Mouse (Mus musculus): Measurements from ENCODE around the gene Srp54a. TPM values are rescaled to one million over a fixed set of nuclear protein-coding genes. Genes with fewer than 3 reads are reported as not detected.
"Not testable (repeated sequence)": the region's sequence is repeated elsewhere in the genome, so short reads cannot be mapped to it uniquely, and the experiment has no call there.

The Srp54a gene
- polyA plus RNA-seq, 1 experiment from 2014 or later: 172 TPM

- no peak overlapping the region for H3K4me3 ChIP-seq
- no peak overlapping the region for H3K4me2 ChIP-seq
- WGBS: 78% methylated on average over 10 of the region's 10 CpGs
- no peak for ATAC-seq (ENCODE audit: low FRiP score, low read depth)
- peaks cover 8% of the 10 kb centered on the region for H3K36me3 ChIP-seq
- H3K4me1 ChIP-seq (replicated peaks): no peaks in the 10 kb centered on the region
- H3K27ac ChIP-seq (replicated peaks): no peak overlapping the region
- no peak overlapping the region for H3K9ac ChIP-seq
- H3K9me3 ChIP-seq: no peaks in the 10 kb centered on the region
- H3K27me3 ChIP-seq: no peaks in the 10 kb centered on the region
Measured at GRCm38 (mm10) chr12:55061006-55061405, 19.1 kb upstream of the Srp54a start.

- no peak overlapping the region for H3K9ac ChIP-seq
- ATAC-seq (ENCODE audit: low FRiP score, low read depth): no peak
- no peaks in the 10 kb centered on the region for H3K9me3 ChIP-seq
- peaks cover 8% of the 10 kb centered on the region for H3K36me3 ChIP-seq
- no peaks in the 10 kb centered on the region for H3K4me1 ChIP-seq (replicated peaks)
- 97% methylated on average over 1 of the region's 1 CpGs for WGBS
- H3K4me2 ChIP-seq: no peak overlapping the region
- H3K27me3 ChIP-seq: no peaks in the 10 kb centered on the region
- H3K27ac ChIP-seq (replicated peaks): no peak overlapping the region
- no peak overlapping the region for H3K4me3 ChIP-seq
Measured at GRCm38 (mm10) chr12:55062141-55062540, 17.9 kb upstream of the Srp54a start.

- no peaks in the 10 kb centered on the region for H3K9me3 ChIP-seq
- H3K36me3 ChIP-seq: no peaks in the 10 kb centered on the region
- WGBS: 80% methylated on average over 4 of the region's 4 CpGs
- H3K4me2 ChIP-seq: no peak overlapping the region
- H3K27ac ChIP-seq (replicated peaks): no peak overlapping the region
- H3K4me3 ChIP-seq: no peak overlapping the region
- no peak for ATAC-seq (ENCODE audit: low FRiP score, low read depth)
- 0 out of 2 replicates have a peak, but pooled peaks cover under 1% of the 10 kb centered on the region for H3K4me1 ChIP-seq (replicated peaks)
- no peaks in the 10 kb centered on the region for H3K27me3 ChIP-seq
- H3K9ac ChIP-seq: no peak overlapping the region
Measured at GRCm38 (mm10) chr12:55072495-55072894, 7.6 kb upstream of the Srp54a start.

- Histone ChIP-seq H3K27me3 (no peaks in the 10 kb centered on the region), H3K9ac (no peak overlapping the region), H3K4me2 (no peak overlapping the region), H3K9me3 (no peaks in the 10 kb centered on the region), H3K36me3 (no peaks in the 10 kb centered on the region), H3K4me3 (no peak overlapping the region), H3K4me1 (replicated peaks) (0 out of 2 replicates have a peak, but pooled peaks cover 8% of the 10 kb centered on the region), H3K27ac (replicated peaks) (no peak overlapping the region)
- 95% methylated on average over 7 of the region's 7 CpGs for WGBS
- ATAC-seq (ENCODE audit: low FRiP score, low read depth): no peak
Measured at GRCm38 (mm10) chr12:55073686-55074085, 6.4 kb upstream of the Srp54a start.

- no peak overlapping the region for H3K9ac ChIP-seq
- ATAC-seq (ENCODE audit: low FRiP score, low read depth): no peak
Measured at GRCm38 (mm10) chr12:55075296-55075695, 4.8 kb upstream of the Srp54a start.

GRCm38 (mm10) chr12:55078706-55079105, 1.4 kb upstream of the Srp54a start:
- Histone ChIP-seq H3K4me2 (0 out of 2 replicates have a peak overlapping the region, but pooled peaks have one; percentile 64), H3K4me1 (replicated peaks) (peaks cover 13% of the 10 kb centered on the region)
- H3K4me3 ChIP-seq; H3K36me3 ChIP-seq; H3K9me3 ChIP-seq; H3K27me3 ChIP-seq; H3K9ac ChIP-seq; ATAC-seq (ENCODE audit: low FRiP score, low read depth); H3K27ac ChIP-seq (replicated peaks): not testable (repeated sequence)
- WGBS: 56% methylated on average over 2 of the region's 2 CpGs

More at GRCm38 (mm10) chr12:55075296-55075695, 4.8 kb upstream of the Srp54a start:
- Histone ChIP-seq H3K4me3 (no peak overlapping the region), H3K27ac (replicated peaks) (no peak overlapping the region), H3K9me3 (no peaks in the 10 kb centered on the region), H3K27me3 (no peaks in the 10 kb centered on the region), H3K4me2 (no peak overlapping the region), H3K4me1 (replicated peaks) (peaks cover 13% of the 10 kb centered on the region), H3K36me3 (no peaks in the 10 kb centered on the region)
- 93% methylated on average over 2 of the region's 2 CpGs for WGBS

- Histone ChIP-seq H3K27ac (replicated peaks) (peak overlapping the region; percentile 90), H3K4me3 (peak overlapping the region; percentile 85), H3K4me2 (peak overlapping the region; percentile 56), H3K4me1 (replicated peaks) (peaks cover 13% of the 10 kb centered on the region), H3K9ac (peak overlapping the region; percentile 80)
- H3K36me3 ChIP-seq, H3K9me3 ChIP-seq, H3K27me3 ChIP-seq: not testable (repeated sequence)
- peak; percentile 72; the same call in 1 of the 2 replicates for ATAC-seq (ENCODE audit: low FRiP score, low read depth)
- 0% methylated on average over 25 of the region's 25 CpGs for WGBS
Measured at GRCm38 (mm10) chr12:55080601-55080942, 510 bp downstream of the Srp54a start.

- H3K4me2 ChIP-seq; H3K9ac ChIP-seq; H3K9me3 ChIP-seq; H3K36me3 ChIP-seq; H3K4me1 ChIP-seq (replicated peaks); ATAC-seq (ENCODE audit: low FRiP score, low read depth); H3K27ac ChIP-seq (replicated peaks); H3K4me3 ChIP-seq; H3K27me3 ChIP-seq: not testable (repeated sequence)
- 88% methylated on average over 1 of the region's 7 CpGs for WGBS
Measured at GRCm38 (mm10) chr12:55092127-55092526, 12.1 kb downstream of the Srp54a start.

- no CpG with 5 or more reads among the region's 7 CpGs for WGBS
- H3K27ac ChIP-seq (replicated peaks); H3K9ac ChIP-seq; H3K27me3 ChIP-seq; H3K4me3 ChIP-seq; ATAC-seq (ENCODE audit: low FRiP score, low read depth); H3K4me2 ChIP-seq; H3K36me3 ChIP-seq; H3K4me1 ChIP-seq (replicated peaks); H3K9me3 ChIP-seq: not testable (repeated sequence)
Measured at GRCm38 (mm10) chr12:55112616-55113015, 32.6 kb downstream of the Srp54a start.

- H3K27me3 ChIP-seq; H3K4me2 ChIP-seq; H3K9ac ChIP-seq; H3K9me3 ChIP-seq; H3K4me1 ChIP-seq (replicated peaks); H3K4me3 ChIP-seq; H3K36me3 ChIP-seq; H3K27ac ChIP-seq (replicated peaks): not testable (repeated sequence)
- WGBS: no CpG with 5 or more reads among the region's 40 CpGs
- peak; percentile 98 for ATAC-seq (ENCODE audit: low FRiP score, low read depth)
Measured at GRCm38 (mm10) chr12:55124242-55124641, 44.2 kb downstream of the Srp54a start, which contains the start of gene Fam177a. TSS of gene Fam177a (plus strand) at chr12:55124469.

- H3K4me3 ChIP-seq; H3K4me1 ChIP-seq (replicated peaks); H3K9me3 ChIP-seq; H3K27ac ChIP-seq (replicated peaks); H3K4me2 ChIP-seq; H3K9ac ChIP-seq; H3K36me3 ChIP-seq; H3K27me3 ChIP-seq: not testable (repeated sequence)
- peak; percentile 50 for ATAC-seq (ENCODE audit: low FRiP score, low read depth)
- WGBS: no CpG with 5 or more reads among the region's 18 CpGs
Measured at GRCm38 (mm10) chr12:55124731-55125130, 44.7 kb downstream of the Srp54a start.

GRCm38 (mm10) chr12:55135540-55135939, 55.5 kb downstream of the Srp54a start:
- not testable (repeated sequence) for H3K9me3 ChIP-seq; H3K36me3 ChIP-seq; H3K4me1 ChIP-seq (replicated peaks); H3K9ac ChIP-seq; H3K4me2 ChIP-seq; H3K27ac ChIP-seq (replicated peaks); ATAC-seq (ENCODE audit: low FRiP score, low read depth); H3K27me3 ChIP-seq; H3K4me3 ChIP-seq
- no CpG with 5 or more reads among the region's 6 CpGs for WGBS

GRCm38 (mm10) chr12:55137859-55138258, 57.8 kb downstream of the Srp54a start:
- not testable (repeated sequence) for ATAC-seq (ENCODE audit: low FRiP score, low read depth); H3K4me3 ChIP-seq
- no CpG with 5 or more reads among the region's 6 CpGs for WGBS

More at GRCm38 (mm10) chr12:55137859-55138258, 57.8 kb downstream of the Srp54a start:
- not testable (repeated sequence) for H3K27me3 ChIP-seq; H3K4me1 ChIP-seq (replicated peaks); H3K4me2 ChIP-seq; H3K9ac ChIP-seq; H3K36me3 ChIP-seq; H3K27ac ChIP-seq (replicated peaks); H3K9me3 ChIP-seq

Measured in hindbrain, embryonic 15.5 days (tissue).